Mouse (Mus musculus) kidney, embryonic 15.5 days (tissue): ENCODE results near the gene Dnajb11. TPM values are rescaled to one million over a fixed set of nuclear protein-coding genes. Genes with fewer than 3 reads are reported as not detected.

Experiments used
- ATAC-seq: fragments of 200-750 bp; cut with Nextera tagmentation; replicated peaks from 2 replicates; pipeline ENCODE4 v1.8.0; 2017; ENCODE audit warnings: moderate TSS enrichment; ENCODE audit not compliant: low FRiP score
- H3K27ac ChIP-seq: fragments of 300-500 bp; sonication (generic); 2 replicates; pipeline ENCODE4 v1.5.1; 2015; ENCODE audit warnings: mild to moderate bottlenecking, inconsistent platforms
- H3K27me3 ChIP-seq: fragments of 300-500 bp; sonication (generic); 2 replicates; pipeline ENCODE4 v1.6.1; 2015; ENCODE audit warnings: inconsistent platforms
- H3K36me3 ChIP-seq: fragments of 300-500 bp; sonication (generic); 2 replicates; pipeline ENCODE4 v1.6.1; 2015; ENCODE audit warnings: inconsistent platforms
- H3K4me1 ChIP-seq: fragments of 300-500 bp; sonication (generic); 2 replicates; pipeline ENCODE4 v1.6.1; 2015; ENCODE audit warnings: inconsistent platforms
- H3K4me2 ChIP-seq: fragments of 300-500 bp; sonication (generic); 2 replicates; pipeline ENCODE4 v1.6.1; 2015; ENCODE audit warnings: moderate library complexity, mild to moderate bottlenecking, inconsistent platforms
- H3K4me3 ChIP-seq: fragments of 300-500 bp; sonication (generic); replicated peaks from 2 replicates; pipeline ENCODE4 v1.5.1; 2015; ENCODE audit warnings: mild to moderate bottlenecking, inconsistent platforms
- H3K9ac ChIP-seq: fragments of 300-500 bp; sonication (generic); 2 replicates; pipeline ENCODE4 v1.6.1; 2015; ENCODE audit warnings: mild to moderate bottlenecking, inconsistent platforms
- H3K9me3 ChIP-seq: fragments of 300-500 bp; sonication (generic); replicated peaks from 2 replicates; pipeline ENCODE4 v1.6.1; 2016; ENCODE audit warnings: inconsistent platforms
- WGBS: fragments of 180-500 bp; shearing (Covaris S2); methylation state at CpG from one replicate; pipeline ENCODE4 v1.1.7; 2015; ENCODE audit warnings: mixed read lengths; 5-methylcytosine and 5-hydroxymethylcytosine counted together
- polyA plus RNA-seq: library from polyadenylated mRNA; unstranded; fragments of >200 nt; fragmentation: Nextera tagmentation; extraction: Ambion mirVana; gene quantifications from 2 replicates; pipeline ENCODE4 v1.2.1, GENCODE M21; 2015

The Dnajb11 gene
- polyA plus RNA-seq, 1 experiment from 2014 or later: 118 TPM

DNA sequence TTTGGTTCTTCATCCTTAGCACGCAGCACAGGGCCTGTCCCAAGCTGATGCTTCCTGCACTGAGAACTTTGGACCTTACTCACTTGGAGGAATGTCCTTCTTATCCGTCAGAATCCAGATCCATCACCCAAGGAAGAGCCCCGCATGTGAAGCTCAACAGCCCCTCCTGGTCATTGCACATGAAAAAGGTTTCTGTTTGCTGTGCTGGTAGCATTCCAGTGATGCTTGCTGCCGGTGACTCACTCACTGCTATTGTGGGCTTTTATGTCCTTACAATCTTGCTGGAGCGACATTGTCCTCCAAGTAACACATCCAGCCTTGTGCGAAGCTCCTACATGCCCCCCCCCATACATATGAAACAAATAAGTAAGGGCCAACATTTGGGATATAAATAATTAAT lies 55.2 kb downstream of the Dnajb11 start:
- Histone ChIP-seq H3K4me1 (no peaks in the 10 kb centered on the region), H3K27me3 (no peaks in the 10 kb centered on the region), H3K9me3 (no peaks in the 10 kb centered on the region; the same call in 1 of the 2 replicates), H3K4me3 (no peak overlapping the region), H3K36me3 (no peaks in the 10 kb centered on the region), H3K4me2 (no peak overlapping the region), H3K27ac (no peak overlapping the region), H3K9ac (no peak overlapping the region)
- ATAC-seq: no peak
- WGBS: 83% methylated on average over 6 of the region's 6 CpGs

GRCm38 (mm10) chr16:22914276-22914675 lies 56.6 kb downstream of the Dnajb11 start:
- Histone ChIP-seq H3K4me1 (no peaks in the 10 kb centered on the region), H3K9me3 (no peaks in the 10 kb centered on the region; the same call in 1 of the 2 replicates), H3K4me2 (no peak overlapping the region), H3K27ac (no peak overlapping the region), H3K9ac (no peak overlapping the region), H3K4me3 (no peak overlapping the region), H3K27me3 (no peaks in the 10 kb centered on the region), H3K36me3 (no peaks in the 10 kb centered on the region)
- no peak for ATAC-seq

DNA sequence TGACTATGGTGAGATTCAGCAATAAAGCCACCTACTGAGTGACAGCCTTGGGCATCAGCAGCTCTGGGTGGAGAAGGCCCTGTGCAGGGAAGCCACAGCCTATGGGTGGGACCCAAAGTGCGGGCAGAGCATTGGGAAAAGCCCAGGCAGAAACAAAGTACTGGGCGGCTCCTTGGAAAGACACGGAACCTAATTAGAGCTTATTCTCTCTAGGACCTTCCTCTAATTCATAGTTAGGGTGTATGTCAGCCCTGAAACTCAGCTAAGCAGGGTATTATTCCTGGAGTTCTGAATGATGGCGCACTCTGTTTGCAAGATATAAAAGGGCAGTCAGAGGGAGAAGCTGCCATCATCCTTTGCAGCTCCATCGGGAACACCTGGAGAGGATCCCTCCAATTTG lies 60.4 kb downstream of the Dnajb11 start, which contains the start of gene Fetub:
Gene Fetub, plus strand, starts transcription at position 301 of the 400 bp plus-strand sequence.
- Histone ChIP-seq H3K4me1 (peaks cover 6% of the 10 kb centered on the region; the same call in 1 of the 2 replicates), H3K36me3 (no peaks in the 10 kb centered on the region), H3K27ac (no peak within 1 kb of the TSS), H3K9me3 (no peaks in the 10 kb centered on the region; the same call in 1 of the 2 replicates), H3K9ac (no peak within 1 kb of the TSS), H3K27me3 (no peaks in the 10 kb centered on the region), H3K4me3 (no peak within 1 kb of the TSS), H3K4me2 (no peak within 1 kb of the TSS)
- 88% methylated on average over 5 of the region's 5 CpGs for WGBS
- no peak for ATAC-seq

DNA sequence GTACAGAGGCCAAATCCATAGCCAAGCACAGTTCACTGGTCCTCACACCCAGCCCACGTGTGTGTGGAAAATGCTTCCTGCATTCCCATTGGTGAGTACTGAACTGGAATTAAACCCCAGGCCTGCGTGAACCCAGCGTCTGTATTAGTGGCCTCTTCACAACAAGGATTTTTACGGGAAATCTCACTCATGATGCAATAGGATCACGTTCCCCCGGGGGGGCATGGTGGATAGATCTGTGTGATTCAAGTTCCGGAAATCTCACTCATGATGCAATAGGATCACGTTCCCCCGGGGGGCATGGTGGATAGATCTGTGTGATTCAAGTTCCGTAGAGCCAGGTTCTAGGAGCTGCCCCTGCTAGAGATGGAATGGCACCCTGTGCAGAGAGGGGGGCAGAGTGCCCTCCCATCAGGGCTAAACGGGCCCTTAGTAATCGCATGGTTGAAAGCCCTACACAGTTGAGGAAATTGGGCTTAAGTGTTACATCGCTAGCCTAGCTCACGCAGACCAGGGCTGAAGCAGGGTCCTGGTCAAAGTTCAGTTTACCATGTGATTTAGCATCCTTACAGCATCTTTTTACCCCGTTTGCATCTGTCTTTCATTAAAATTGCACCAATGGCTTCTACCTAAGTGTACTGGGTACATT lies 61.1 kb downstream of the Dnajb11 start:
- H3K4me3 ChIP-seq: no peak overlapping the region
- no peak for ATAC-seq
- H3K9ac ChIP-seq: no peak overlapping the region
- H3K4me1 ChIP-seq: peaks cover 6% of the 10 kb centered on the region; the same call in 1 of the 2 replicates
- H3K27ac ChIP-seq: no peak overlapping the region
- H3K36me3 ChIP-seq: no peaks in the 10 kb centered on the region
- no peaks in the 10 kb centered on the region for H3K27me3 ChIP-seq
- no peak overlapping the region for H3K4me2 ChIP-seq
- H3K9me3 ChIP-seq: no peaks in the 10 kb centered on the region; the same call in 1 of the 2 replicates
- 75% methylated on average over 15 of the region's 15 CpGs for WGBS

DNA sequence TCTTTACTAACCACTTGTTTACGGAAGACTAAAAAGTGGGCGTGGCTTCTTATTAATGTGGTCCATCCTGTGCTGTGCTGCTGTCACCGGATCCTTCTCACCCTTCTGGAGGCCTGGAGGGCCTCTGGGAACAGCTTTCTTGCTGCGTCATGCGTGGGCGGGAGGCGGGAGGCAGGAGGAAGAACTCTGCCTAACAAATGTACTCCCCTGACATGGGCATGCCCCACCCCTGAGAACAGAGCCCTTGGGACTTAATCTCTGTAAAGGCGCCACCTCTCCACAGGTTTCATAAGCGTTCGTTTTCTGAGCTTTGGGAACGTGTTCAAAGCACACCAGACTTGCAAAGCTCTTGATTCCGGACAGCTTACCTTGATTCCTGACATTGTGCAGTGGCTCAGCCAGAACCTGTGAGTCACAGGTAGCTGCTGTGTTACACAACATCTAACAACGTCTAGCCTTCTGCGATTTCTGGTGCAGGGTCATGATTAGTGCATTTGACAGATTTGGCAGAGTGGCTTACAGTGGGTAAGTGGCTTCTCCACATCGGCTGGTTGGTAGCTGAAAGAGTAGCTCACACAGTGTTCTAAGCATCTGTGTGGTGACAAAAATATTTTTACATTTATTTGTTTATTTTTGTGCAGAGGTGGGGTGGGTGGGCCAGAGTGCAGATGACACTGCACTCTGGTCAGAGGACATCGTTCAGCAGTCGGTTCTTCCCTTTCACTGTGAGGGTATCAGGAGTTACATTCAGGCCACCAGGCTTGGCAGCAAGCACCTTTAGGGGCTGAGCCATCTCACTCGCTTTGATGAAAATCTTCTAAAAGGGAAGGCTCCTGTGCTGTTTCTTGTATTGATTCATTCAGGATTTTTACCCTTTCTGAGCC lies 62.6 kb downstream of the Dnajb11 start:
- Histone ChIP-seq H3K9ac (no peak overlapping the region), H3K27me3 (no peaks in the 10 kb centered on the region), H3K9me3 (no peaks in the 10 kb centered on the region; the same call in 1 of the 2 replicates), H3K27ac (no peak overlapping the region), H3K4me3 (no peak overlapping the region), H3K4me1 (peaks cover 6% of the 10 kb centered on the region; the same call in 1 of the 2 replicates), H3K36me3 (no peaks in the 10 kb centered on the region), H3K4me2 (no peak overlapping the region)
- peak; percentile 25; the same call in 1 of the 2 replicates for ATAC-seq
- WGBS: 54% methylated on average over 18 of the region's 18 CpGs

GRCm38 (mm10) chr16:22921761-22922160 lies 64.1 kb downstream of the Dnajb11 start:
- Histone ChIP-seq H3K4me1 (peaks cover 6% of the 10 kb centered on the region; the same call in 1 of the 2 replicates), H3K9ac (no peak overlapping the region), H3K27ac (no peak overlapping the region), H3K4me3 (no peak overlapping the region), H3K36me3 (no peaks in the 10 kb centered on the region), H3K9me3 (no peaks in the 10 kb centered on the region), H3K27me3 (no peaks in the 10 kb centered on the region), H3K4me2 (no peak overlapping the region)
- 93% methylated on average over 5 of the region's 5 CpGs for WGBS
- ATAC-seq: no peak

DNA sequence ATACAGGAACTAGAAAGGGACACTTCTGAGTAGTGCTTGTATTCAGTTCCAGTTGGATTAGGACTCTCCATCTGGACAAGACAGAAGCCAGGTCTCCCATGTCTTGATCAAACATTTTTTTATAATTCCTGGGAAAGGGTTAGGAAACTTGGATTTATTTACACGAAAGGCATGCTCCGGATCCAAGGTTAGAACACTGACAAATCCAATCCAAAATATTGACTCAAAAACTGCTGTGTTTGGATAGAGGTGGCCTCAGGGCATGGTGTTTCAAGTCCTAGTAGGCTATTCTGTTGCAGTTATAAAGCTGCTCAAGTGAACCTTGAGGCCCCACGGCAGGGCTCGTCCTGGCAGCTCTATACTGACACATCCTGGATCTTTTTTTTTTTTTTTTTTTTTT lies 64.8 kb downstream of the Dnajb11 start:
- Histone ChIP-seq H3K4me2 (no peak overlapping the region), H3K27ac (no peak overlapping the region), H3K9me3 (no peaks in the 10 kb centered on the region), H3K9ac (no peak overlapping the region), H3K36me3 (no peaks in the 10 kb centered on the region), H3K27me3 (no peaks in the 10 kb centered on the region), H3K4me1 (peaks cover 6% of the 10 kb centered on the region; the same call in 1 of the 2 replicates), H3K4me3 (no peak overlapping the region)
- ATAC-seq: no peak
- 76% methylated on average over 4 of the region's 4 CpGs for WGBS

Other genes with a start within 250 kb of the Dnajb11 start
- 0.35 and 1.2 TPM in 2 replicates for gene Dgkg, start 200.6 kb upstream of the Dnajb11 start, polyA plus RNA-seq
- gene Crygs, start 46.3 kb upstream of the Dnajb11 start, polyA plus RNA-seq: 0.19 and 0.25 TPM in 2 replicates
- 33.3 and 34.7 TPM in 2 replicates for gene Tbccd1, start 176 bp upstream of the Dnajb11 start, polyA plus RNA-seq
- 10.8 and 32.4 TPM in 2 replicates for gene Ahsg, start 33.4 kb downstream of the Dnajb11 start, polyA plus RNA-seq
- 0.29 and 0.54 TPM in 2 replicates for gene Fetub, start 60.5 kb downstream of the Dnajb11 start, polyA plus RNA-seq
- not detected in 2 replicates for gene Hrg, start 93.2 kb downstream of the Dnajb11 start, polyA plus RNA-seq
- gene Kng2, start 171.6 kb downstream of the Dnajb11 start, polyA plus RNA-seq: 9.3 and 9.7 TPM in 2 replicates
- gene Kng1, start 200.0 kb downstream of the Dnajb11 start, polyA plus RNA-seq: 4.8 and 9.2 TPM in 2 replicates
- 217 and 225 TPM in 2 replicates for gene Eif4a2, start 249.6 kb downstream of the Dnajb11 start, polyA plus RNA-seq